Mouse (Mus musculus) liver, embryonic 15.5 days (tissue): ENCODE results near the gene Ahdc1. TPM values are rescaled to one million over a fixed set of nuclear protein-coding genes. Genes with fewer than 3 reads are reported as not detected.
"Not testable (repeated sequence)": the region's sequence is repeated elsewhere in the genome, so short reads cannot be mapped to it uniquely, and the experiment has no call there.

Source experiments
- ATAC-seq: fragments of 200-750 bp; cut with Nextera tagmentation; 2 replicates; pipeline ENCODE4 v1.8.0; 2017; ENCODE audit warnings: moderate number of reproducible peaks, mild to moderate bottlenecking, moderate library complexity; ENCODE audit not compliant: insufficient read depth
- H3K27ac ChIP-seq: fragments of 300-500 bp; sonication (generic); replicated peaks from 2 replicates; pipeline ENCODE4 v1.5.1; 2015; ENCODE audit warnings: mild to moderate bottlenecking, inconsistent platforms
- H3K27me3 ChIP-seq: fragments of 300-500 bp; sonication (generic); 2 replicates; pipeline ENCODE4 v1.6.1; 2015; ENCODE audit warnings: mild to moderate bottlenecking, inconsistent platforms
- H3K36me3 ChIP-seq: fragments of 300-500 bp; sonication (generic); replicated peaks from 2 replicates; pipeline ENCODE4 v1.6.1; 2015; ENCODE audit warnings: moderate library complexity, mild to moderate bottlenecking, inconsistent platforms
- H3K4me1 ChIP-seq: fragments of 300-500 bp; sonication (generic); replicated peaks from 2 replicates; pipeline ENCODE4 v1.6.1; 2015; ENCODE audit warnings: inconsistent platforms
- H3K4me2 ChIP-seq: fragments of 300-500 bp; sonication (generic); 2 replicates; pipeline ENCODE4 v1.6.1; 2015; ENCODE audit warnings: moderate library complexity, mild to moderate bottlenecking, inconsistent platforms
- H3K4me3 ChIP-seq: fragments of 300-500 bp; sonication (generic); replicated peaks from 2 replicates; pipeline ENCODE4 v1.5.1; 2015; ENCODE audit warnings: mild to moderate bottlenecking, inconsistent platforms
- H3K9ac ChIP-seq: fragments of 300-500 bp; sonication (generic); 2 replicates; pipeline ENCODE4 v1.6.1; 2015; ENCODE audit warnings: moderate library complexity, mild to moderate bottlenecking, inconsistent platforms
- H3K9me3 ChIP-seq: fragments of 300-500 bp; sonication (generic); replicated peaks from 2 replicates; pipeline ENCODE4 v1.6.1; 2016; ENCODE audit warnings: inconsistent platforms
- WGBS: fragments of 180-500 bp; shearing (Covaris S2); methylation state at CpG from one replicate; pipeline ENCODE4 v1.1.7; 2015; ENCODE audit warnings: mixed read lengths; ENCODE audit not compliant: insufficient replicate concordance; 5-methylcytosine and 5-hydroxymethylcytosine counted together
- polyA plus RNA-seq: library from polyadenylated mRNA; unstranded; fragments of >200 nt; fragmentation: Nextera tagmentation; extraction: Ambion mirVana; gene quantifications from 2 replicates; pipeline ENCODE4 v1.2.1, GENCODE M21; 2015

Ahdc1 gene
- polyA plus RNA-seq, 1 experiment from 2014 or later, result 1.1 TPM

DNA sequence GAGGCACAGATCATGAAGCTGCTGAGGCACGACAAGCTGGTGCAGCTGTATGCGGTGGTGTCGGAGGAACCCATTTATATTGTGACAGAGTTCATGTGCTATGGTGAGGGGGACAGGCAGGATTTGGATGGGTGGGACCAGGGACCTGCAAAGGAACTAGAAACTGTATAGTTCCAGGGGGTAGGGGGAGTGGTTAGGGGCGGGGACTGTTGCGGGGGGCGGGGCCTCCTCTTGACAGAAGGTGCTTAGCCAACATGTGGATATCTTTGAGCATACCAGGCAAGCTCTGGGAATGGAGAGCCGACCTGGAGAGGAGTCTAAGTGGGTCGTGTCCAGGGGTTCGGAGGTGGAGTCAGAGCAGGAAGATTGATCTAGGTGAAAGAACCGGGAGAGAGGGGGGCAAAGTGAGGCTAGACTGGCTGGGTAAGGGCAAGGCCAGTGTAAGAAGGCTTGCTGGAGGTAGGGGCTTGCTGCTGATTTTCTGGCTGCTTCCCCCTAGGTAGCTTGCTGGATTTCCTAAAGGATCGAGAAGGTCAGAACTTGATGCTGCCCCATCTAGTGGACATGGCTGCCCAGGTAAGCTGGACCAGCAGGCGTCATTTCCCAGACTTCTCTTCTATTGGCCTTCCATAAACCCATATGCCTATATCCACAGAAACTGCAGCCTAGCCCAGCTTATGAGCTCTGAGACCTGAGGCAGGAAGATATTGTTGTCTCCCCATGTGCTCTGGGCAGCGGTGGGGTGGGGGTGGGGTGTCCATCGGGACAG lies 13.4 kb upstream of the Ahdc1 start:
- no peak for ATAC-seq

DNA sequence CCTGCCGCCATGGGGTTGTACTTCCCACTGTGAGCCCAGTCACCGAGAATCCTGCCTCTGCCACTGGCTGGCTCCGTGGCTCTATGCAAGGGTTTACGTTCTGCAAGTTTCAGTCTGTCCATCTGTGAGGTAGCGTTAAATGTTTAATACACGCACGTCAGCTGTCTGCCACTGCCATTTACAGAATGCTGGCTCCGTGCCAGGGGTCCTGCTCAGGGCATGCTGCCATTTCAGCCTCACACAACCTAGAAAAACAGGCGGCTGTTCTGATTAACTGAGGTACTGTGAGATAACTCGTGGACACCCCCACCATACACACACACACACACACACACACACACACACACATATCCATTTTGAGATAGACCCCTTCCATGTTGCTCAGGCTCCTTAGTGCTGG lies 8.2 kb upstream of the Ahdc1 start:
- H3K36me3 ChIP-seq, result no peaks in the 10 kb centered on the region; the same call in 1 of the 2 replicates
- H3K27ac ChIP-seq, result no peak overlapping the region
- H3K4me1 ChIP-seq, result peaks cover 36% of the 10 kb centered on the region
- 56% methylated on average over 10 of the region's 10 CpGs for WGBS
- no peak overlapping the region for H3K4me2 ChIP-seq
- H3K27me3 ChIP-seq, result peaks cover 9% of the 10 kb centered on the region; the same call in 1 of the 2 replicates
- H3K4me3 ChIP-seq, result no peak overlapping the region
- no peak for ATAC-seq
- H3K9me3 ChIP-seq, result no peaks in the 10 kb centered on the region
- H3K9ac ChIP-seq, result no peak overlapping the region

More for the DNA sequence above, 13.4 kb upstream of the Ahdc1 start:
- WGBS, result 44% methylated on average over 14 of the region's 14 CpGs
- no peak overlapping the region for H3K4me3 ChIP-seq
- H3K27ac ChIP-seq, result no peak overlapping the region
- 0 out of 2 replicates have a peak, but pooled peaks cover 1% of the 10 kb centered on the region for H3K4me1 ChIP-seq
- H3K9ac ChIP-seq, result no peak overlapping the region
- no peaks in the 10 kb centered on the region for H3K9me3 ChIP-seq
- H3K4me2 ChIP-seq, result no peak overlapping the region
- H3K27me3 ChIP-seq, result peaks cover 3% of the 10 kb centered on the region; the same call in 1 of the 2 replicates
- H3K36me3 ChIP-seq, result no peaks in the 10 kb centered on the region

DNA sequence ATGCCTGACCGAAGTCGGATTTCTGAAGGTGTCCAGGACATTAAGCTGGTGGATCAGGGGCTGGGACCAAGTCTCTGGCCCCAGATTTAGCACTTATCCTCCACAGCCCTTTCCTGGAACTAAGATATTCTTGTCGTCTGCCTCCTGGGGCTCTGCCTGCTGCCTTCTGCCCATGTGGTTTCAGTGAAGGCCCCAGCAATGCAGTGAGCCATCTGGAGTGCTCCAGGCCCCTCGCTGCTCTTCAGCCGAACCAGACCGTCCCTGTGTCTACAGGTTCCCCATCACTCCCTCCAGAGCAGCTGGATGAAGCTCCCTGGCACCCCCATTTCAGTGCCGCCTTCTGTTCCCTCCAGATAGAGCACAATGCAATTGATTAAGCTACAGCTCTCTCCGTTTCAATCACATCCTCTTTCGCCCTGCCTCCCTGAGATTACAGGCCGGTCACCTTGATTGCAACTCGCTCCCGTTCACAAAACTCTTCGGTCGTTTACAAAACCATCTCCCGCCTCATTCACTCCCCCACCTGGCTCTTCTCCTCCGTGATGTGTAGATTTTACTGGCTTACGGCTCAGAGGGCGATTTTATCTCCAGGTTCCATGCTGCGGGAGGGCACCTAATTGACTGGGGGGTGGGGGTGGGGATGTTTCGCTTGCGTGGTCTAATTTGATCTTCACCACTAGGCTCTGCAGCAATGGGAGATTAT lies 7.6 kb upstream of the Ahdc1 start:
- 41% methylated on average over 21 of the region's 21 CpGs for WGBS
- no peak for ATAC-seq
- H3K4me2 ChIP-seq, result no peak overlapping the region
- no peaks in the 10 kb centered on the region; the same call in 1 of the 2 replicates for H3K36me3 ChIP-seq
- H3K4me1 ChIP-seq, result peaks cover 42% of the 10 kb centered on the region
- H3K27me3 ChIP-seq, result peaks cover 9% of the 10 kb centered on the region; the same call in 1 of the 2 replicates
- no peak overlapping the region for H3K4me3 ChIP-seq
- no peak overlapping the region for H3K9ac ChIP-seq
- H3K27ac ChIP-seq, result no peak overlapping the region
- no peaks in the 10 kb centered on the region for H3K9me3 ChIP-seq

DNA sequence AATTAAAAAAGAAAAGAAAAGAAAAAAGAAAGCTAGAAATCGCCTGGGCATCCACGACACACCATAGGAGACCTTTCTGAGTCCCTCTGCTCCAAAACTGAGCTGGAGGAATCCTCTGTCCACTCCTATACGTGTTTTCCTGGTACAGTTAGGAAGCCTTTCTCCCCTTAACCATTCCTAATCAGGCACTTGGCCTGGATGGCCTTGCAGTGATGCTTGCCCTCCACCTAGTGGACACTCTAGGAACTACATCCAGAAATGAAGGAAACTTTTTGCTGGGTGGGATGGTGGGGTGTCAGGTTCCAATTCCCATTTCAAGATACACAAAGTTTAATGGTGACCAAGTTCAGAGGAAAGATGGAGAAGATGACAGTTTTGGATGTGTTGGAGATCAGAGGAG lies 5.8 kb upstream of the Ahdc1 start:
- H3K4me2 ChIP-seq, result no peak overlapping the region
- H3K27me3 ChIP-seq, result peaks cover 20% of the 10 kb centered on the region
- no peak for ATAC-seq
- H3K4me1 ChIP-seq, result peaks cover 45% of the 10 kb centered on the region
- no peak overlapping the region for H3K9ac ChIP-seq
- no peak overlapping the region for H3K4me3 ChIP-seq
- H3K36me3 ChIP-seq, result no peaks in the 10 kb centered on the region; the same call in 1 of the 2 replicates
- H3K9me3 ChIP-seq, result no peaks in the 10 kb centered on the region
- H3K27ac ChIP-seq, result no peak overlapping the region
- 7% methylated on average over 3 of the region's 3 CpGs for WGBS

DNA sequence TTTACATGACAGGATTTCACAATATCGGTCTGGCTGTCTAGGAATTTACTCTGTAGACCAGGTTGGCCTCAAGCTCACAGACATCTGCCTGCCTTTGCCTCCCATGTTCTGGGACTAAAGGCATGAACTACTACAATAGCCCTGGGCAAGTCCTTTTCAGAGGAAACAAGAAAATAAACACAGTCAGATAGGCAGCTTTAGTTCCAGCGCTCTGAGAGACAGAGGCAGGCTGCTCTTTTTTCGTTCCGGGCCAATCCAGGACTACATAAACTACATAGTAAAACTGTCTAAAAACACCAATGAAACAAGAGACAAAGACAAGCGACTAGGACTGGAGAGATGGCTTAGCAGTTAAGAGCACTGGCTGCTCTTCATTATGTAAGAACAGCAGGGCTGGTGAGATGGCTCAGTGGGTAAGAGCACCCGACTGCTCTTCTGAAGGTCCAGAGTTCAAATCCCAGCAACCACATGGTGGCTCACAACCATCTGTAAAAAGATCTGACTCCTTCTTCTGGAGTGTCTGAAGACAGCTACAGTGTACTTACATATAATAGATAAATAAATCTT lies 5.1 kb upstream of the Ahdc1 start:
- H3K36me3 ChIP-seq, H3K9ac ChIP-seq, H3K4me3 ChIP-seq, H3K9me3 ChIP-seq, ATAC-seq, H3K4me2 ChIP-seq, H3K27ac ChIP-seq: not testable (repeated sequence)
- peaks cover 52% of the 10 kb centered on the region for H3K4me1 ChIP-seq
- WGBS, result 40% methylated on average over 6 of the region's 6 CpGs
- peaks cover 28% of the 10 kb centered on the region for H3K27me3 ChIP-seq

DNA sequence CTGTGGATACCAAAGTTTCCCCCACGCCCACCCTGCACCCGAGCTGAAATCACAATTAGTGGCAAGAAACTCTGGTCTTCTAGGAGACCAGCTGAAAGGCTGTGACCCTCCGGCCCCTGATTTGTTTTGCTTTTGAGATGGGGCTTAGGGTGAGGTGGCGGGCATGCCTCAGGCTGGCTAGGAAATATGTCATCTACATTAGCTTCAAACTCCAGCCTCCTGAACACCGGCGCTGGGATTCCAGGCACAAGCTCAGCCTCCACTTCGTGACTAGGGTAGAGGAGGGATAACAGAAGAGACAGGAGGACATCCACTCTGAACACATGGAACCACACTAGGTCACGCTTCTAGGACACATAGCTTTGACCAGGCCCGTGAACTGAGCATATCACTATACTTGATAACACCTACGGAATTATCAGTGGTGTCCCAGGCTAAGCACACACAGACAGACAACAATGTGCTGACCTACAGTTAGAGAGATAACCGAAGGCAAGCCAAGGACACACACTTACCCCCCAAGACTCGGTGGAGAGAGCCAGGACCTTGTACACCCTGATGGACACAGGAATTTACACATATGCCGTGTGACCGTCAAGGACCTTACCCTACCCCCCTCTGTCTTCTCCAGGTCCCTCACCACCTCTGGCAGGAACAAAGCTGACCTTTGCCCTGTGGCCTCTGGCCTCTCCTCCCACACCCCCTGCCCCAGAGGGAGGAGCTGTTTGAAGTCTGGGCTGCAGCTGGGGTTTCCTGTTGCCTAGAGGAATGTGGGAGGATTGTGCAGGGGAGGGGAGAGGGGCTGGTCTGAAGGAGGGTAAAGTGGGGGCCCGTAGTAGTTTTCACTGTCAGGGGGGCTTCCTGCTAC lies 3.3 kb upstream of the Ahdc1 start:
- H3K4me1 ChIP-seq, result peaks cover 68% of the 10 kb centered on the region
- ATAC-seq, result peak; percentile 55
- H3K27ac ChIP-seq, result peak overlapping the region; percentile 66
- 24% methylated on average over 15 of the region's 15 CpGs for WGBS
- H3K4me2 ChIP-seq, result peak overlapping the region; percentile 46
- H3K4me3 ChIP-seq, result peak overlapping the region; percentile 25
- H3K9ac ChIP-seq, result no peak overlapping the region
- no peaks in the 10 kb centered on the region; the same call in 1 of the 2 replicates for H3K36me3 ChIP-seq
- no peaks in the 10 kb centered on the region for H3K9me3 ChIP-seq
- peaks cover 42% of the 10 kb centered on the region for H3K27me3 ChIP-seq

DNA sequence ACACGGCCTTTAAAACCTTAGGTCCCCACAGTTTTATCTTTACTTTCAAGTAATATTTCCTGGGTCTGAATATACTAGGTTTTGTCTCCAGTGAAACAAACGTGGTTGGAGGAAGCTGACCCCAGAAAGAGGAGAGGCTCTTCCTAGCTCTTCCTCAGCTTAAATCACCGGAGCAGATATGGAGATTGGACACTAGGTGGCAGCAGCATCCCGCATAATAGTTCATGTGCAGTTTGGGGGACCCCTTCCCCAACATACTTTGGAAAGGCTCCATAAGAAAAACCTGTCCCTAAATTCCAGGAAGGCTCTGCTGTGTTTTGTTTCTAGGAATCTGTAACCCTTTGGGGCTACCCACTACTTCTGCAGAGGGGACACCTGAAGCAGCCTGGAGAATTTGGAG lies 1.9 kb upstream of the Ahdc1 start:
- no peak overlapping the region for H3K4me3 ChIP-seq
- no peaks in the 10 kb centered on the region; the same call in 1 of the 2 replicates for H3K36me3 ChIP-seq
- WGBS, result 3% methylated on average over 4 of the region's 4 CpGs
- H3K4me2 ChIP-seq, result no peak overlapping the region
- no peak overlapping the region for H3K9ac ChIP-seq
- H3K27me3 ChIP-seq, result peaks cover 53% of the 10 kb centered on the region
- no peak overlapping the region for H3K27ac ChIP-seq
- no peaks in the 10 kb centered on the region for H3K9me3 ChIP-seq
- peaks cover 69% of the 10 kb centered on the region for H3K4me1 ChIP-seq
- ATAC-seq, result no peak

DNA sequence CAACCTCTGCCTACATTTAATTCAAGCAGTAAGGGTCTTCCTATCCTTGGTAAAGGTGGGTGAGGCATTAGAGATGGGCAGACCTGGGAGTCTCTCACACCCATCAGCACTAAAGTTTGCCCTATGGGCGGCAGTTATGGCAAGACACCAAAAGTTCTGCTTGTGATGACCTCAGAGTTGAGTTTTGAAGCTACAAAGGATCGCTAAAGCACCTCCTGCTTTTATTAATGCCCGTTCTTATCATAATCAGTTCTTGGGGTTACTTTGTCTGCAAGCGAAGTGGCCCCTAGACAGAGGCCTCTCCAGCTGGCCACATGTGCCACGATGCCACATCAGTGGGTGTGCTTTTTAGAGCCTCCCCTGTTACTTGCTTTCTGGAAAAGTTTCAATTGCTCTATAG lies 1.4 kb upstream of the Ahdc1 start:
- Histone ChIP-seq H3K9ac (no peak overlapping the region), H3K4me1 (peaks cover 72% of the 10 kb centered on the region), H3K9me3 (no peaks in the 10 kb centered on the region), H3K27me3 (peaks cover 56% of the 10 kb centered on the region), H3K36me3 (no peaks in the 10 kb centered on the region; the same call in 1 of the 2 replicates), H3K4me3 (no peak overlapping the region), H3K27ac (no peak overlapping the region), H3K4me2 (0 out of 2 replicates have a peak overlapping the region, but pooled peaks have one; percentile 92)
- no peak for ATAC-seq
- WGBS, result 34% methylated on average over 5 of the region's 5 CpGs

DNA sequence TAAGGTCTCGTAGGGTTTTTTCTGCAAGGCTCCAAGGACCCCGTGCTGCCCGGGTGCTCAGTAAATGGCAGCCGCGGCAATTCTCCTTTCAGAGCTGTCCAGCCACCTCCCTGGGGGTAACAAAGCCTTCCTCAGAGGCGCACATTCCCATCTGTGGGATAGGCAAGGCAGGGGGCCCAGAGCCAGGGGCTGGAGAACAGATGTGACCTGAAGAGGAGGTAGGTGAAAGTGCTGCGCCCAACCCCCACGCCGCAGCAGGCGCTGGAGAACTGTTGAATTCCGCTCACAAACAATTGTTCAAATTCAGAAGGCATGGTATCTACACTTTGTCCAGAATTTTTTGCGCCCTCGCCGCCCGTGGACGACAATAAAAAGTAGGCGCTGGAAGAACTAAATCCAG lies 449 bp upstream of the Ahdc1 start:
- no peak overlapping the region for H3K27ac ChIP-seq
- H3K9ac ChIP-seq, result no peak overlapping the region
- no peak for ATAC-seq

DNA sequence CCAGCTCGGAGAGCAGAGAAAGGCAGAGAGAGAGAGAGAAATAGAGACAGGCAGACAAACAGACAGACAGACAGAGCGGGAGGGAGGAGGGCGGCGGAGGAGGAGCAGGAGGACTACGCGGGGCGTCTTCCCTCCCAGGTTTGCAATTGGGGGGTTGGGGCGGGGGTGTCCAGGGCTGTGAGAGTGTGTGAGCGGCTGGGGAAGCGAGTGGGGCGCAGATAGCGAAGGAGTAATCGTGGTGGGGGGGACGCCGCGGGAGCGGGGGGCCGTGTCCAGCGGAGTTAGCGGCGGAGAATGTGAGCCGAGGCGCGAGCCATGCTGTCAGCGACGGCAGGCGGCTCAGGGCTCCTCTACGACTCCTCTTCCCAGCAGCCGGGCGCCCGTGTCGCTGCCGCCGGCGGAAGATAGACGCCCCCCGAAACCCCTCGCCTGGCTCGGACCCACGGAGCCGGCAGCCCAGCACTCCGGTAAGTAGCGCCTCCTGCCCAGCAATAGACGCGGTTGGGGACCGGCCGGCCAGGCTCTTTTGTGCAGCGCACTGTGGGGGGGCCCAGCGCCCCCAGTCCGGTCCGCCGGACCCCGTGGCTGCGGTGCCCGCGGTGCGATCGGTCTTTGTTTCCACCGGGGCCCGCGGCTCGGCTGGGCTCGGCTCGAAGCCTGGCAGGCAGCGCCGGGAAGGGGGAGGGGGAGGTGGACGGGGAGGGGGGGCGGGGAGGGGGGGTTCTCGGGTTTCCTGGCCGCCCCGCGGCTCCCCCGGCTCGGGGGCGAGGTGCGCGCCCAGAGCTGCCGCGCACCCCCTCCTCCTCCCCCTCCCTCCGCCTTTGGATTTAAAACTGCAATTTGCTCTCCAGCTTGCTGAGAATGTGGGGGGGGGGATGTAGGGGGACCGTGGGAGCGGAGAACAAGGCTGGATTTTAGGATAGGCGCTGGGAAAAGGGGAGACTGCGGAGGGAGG lies 1.0 kb downstream of the Ahdc1 start:
- H3K27ac ChIP-seq, result peak overlapping the region; percentile 78
- peak; percentile 5 for ATAC-seq
- peaks cover 76% of the 10 kb centered on the region for H3K4me1 ChIP-seq
- peak overlapping the region; percentile 67 for H3K9ac ChIP-seq
- H3K4me2 ChIP-seq, result peak overlapping the region; percentile 92
- no peaks in the 10 kb centered on the region for H3K9me3 ChIP-seq
- H3K27me3 ChIP-seq, result peaks cover 53% of the 10 kb centered on the region
- H3K4me3 ChIP-seq, result peak overlapping the region; percentile 68
- H3K36me3 ChIP-seq, result no peaks in the 10 kb centered on the region
- under 1% methylated on average over 78 of the region's 84 CpGs for WGBS

More for the DNA sequence above, 449 bp upstream of the Ahdc1 start:
- peak overlapping the region; percentile 68 for H3K4me3 ChIP-seq
- H3K4me2 ChIP-seq, result peak overlapping the region; percentile 92
- H3K4me1 ChIP-seq, result peaks cover 70% of the 10 kb centered on the region
- H3K27me3 ChIP-seq, result peaks cover 56% of the 10 kb centered on the region
- 2% methylated on average over 17 of the region's 17 CpGs for WGBS
- H3K9me3 ChIP-seq, result no peaks in the 10 kb centered on the region
- H3K36me3 ChIP-seq, result no peaks in the 10 kb centered on the region
